Mouse (Mus musculus) megakaryocyte, embryonic 14.5 days (primary cell): ENCODE data around the gene Chl1. TPM values are rescaled to one million over a fixed set of nuclear protein-coding genes. Genes with fewer than 3 reads are reported as not detected.

Source experiments
- H3K27me3 ChIP-seq: replicated peaks from 2 replicates; pipeline ENCODE3; 2012; ENCODE audit warnings: inconsistent platforms
- H3K36me3 ChIP-seq: replicated peaks from 2 replicates; pipeline ENCODE3; 2012; ENCODE audit warnings: low read length, inconsistent platforms, mixed read lengths
- H3K4me1 ChIP-seq: 2 replicates; pipeline ENCODE4 v1.6.1; 2012; ENCODE audit warnings: inconsistent platforms
- H3K4me3 ChIP-seq: replicated peaks from 2 replicates; pipeline ENCODE3; 2012; ENCODE audit warnings: moderate library complexity, mild to moderate bottlenecking, inconsistent platforms
- H3K9me3 ChIP-seq: 2 replicates; pipeline ENCODE4 v1.6.1; 2012; ENCODE audit warnings: inconsistent platforms
- FLI1 ChIP-seq: IDR thresholded peaks from 2 replicates; pipeline ENCODE4 v1.6.1; 2012; ENCODE audit warnings: low read length, inconsistent platforms, mixed read lengths
- GATA1 ChIP-seq: IDR thresholded peaks from 3 replicates; pipeline ENCODE4 v1.6.1; 2012; ENCODE audit warnings: mixed read lengths, low read length, inconsistent platforms, borderline replicate concordance
- polyA plus RNA-seq: library from polyadenylated mRNA; stranded (reverse); fragments of >175 nt; gene quantifications from 2 replicates; pipeline ENCODE4 v1.2.3, GENCODE M21; 2012; ENCODE audit warnings: low replicate concordance; ENCODE audit not compliant: insufficient read depth

Chl1 gene
- polyA plus RNA-seq, 1 experiment = not detected

DNA sequence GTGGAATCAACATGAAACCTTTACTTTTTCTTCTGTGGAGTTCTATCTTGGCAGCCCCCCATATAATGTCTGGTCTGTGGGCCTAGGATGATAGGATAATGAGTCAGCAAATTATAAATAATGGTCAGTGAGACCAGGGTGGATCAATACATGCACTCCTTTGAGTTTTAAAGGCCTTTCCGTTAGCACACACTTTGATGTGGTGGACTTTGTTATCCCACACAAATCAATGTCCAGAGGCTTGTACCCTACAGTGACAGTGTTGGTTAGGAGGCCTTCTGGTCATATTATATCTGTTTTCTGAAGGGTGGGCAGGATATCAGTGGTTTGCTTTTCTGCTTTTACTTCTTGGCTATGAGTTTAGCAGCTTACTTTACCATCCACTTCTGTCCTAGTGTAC lies 62.3 kb downstream of the Chl1 start:
- no peak for TF ChIP-seq GATA1
- TF ChIP-seq FLI1 = no peak
- no peaks in the 10 kb centered on the region for H3K9me3 ChIP-seq
- H3K4me1 ChIP-seq = no peaks in the 10 kb centered on the region; the same call in 1 of the 2 replicates
- no peaks in the 10 kb centered on the region for H3K27me3 ChIP-seq
- H3K4me3 ChIP-seq = no peak overlapping the region
- no peaks in the 10 kb centered on the region for H3K36me3 ChIP-seq

DNA sequence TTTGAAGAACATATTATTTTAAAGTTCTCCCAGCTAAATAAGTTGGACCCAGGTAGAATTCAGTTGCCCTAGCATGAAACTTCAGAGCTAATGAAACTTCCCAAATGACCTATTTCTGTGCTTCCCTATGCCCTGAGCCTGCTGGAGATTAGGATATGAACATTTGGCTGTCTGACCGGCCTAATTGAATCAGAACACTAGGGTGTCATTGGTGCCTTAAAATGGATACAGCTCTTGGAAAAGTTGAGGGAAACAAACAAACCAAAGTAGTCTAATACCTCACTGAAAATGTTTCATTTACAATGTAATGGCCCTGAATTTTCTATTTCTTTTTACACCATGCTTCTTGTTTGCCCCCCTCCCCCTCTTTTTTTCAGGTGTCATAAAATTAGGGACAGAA lies 73.8 kb downstream of the Chl1 start:
- TF ChIP-seq FLI1 (no peak), GATA1 (no peak)
- Histone ChIP-seq H3K9me3 (peaks cover 7% of the 10 kb centered on the region; the same call in 1 of the 2 replicates), H3K27me3 (no peaks in the 10 kb centered on the region), H3K4me3 (no peak overlapping the region), H3K36me3 (no peaks in the 10 kb centered on the region), H3K4me1 (no peaks in the 10 kb centered on the region)

- no peak for TF ChIP-seq FLI1
- Histone ChIP-seq H3K9me3 (peaks cover 7% of the 10 kb centered on the region; the same call in 1 of the 2 replicates), H3K4me1 (no peaks in the 10 kb centered on the region), H3K36me3 (no peaks in the 10 kb centered on the region), H3K27me3 (no peaks in the 10 kb centered on the region), H3K4me3 (no peak overlapping the region)
These were observed 75.3 kb downstream of the Chl1 start for GRCm38 (mm10) chr6:103585667-103586066.

DNA sequence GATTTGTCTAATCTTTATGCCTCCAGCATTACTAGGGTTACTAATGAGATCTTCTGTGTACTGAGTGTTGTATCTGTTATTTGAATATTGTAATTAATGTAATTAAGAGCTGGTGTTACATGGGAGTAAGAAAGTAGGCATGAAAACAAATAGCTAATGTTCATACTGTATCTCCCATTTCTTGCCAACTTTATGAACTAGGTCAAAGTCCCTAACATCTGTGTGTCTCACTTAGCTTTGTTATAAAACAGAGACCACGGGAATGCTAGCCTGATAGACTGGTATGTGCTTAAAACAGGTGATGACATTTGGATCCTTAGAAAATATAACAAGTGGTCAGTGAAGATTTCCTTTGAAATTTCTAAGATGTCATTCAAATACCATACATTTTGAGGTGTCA lies 75.7 kb downstream of the Chl1 start:
- H3K4me3 ChIP-seq = no peak overlapping the region
- TF ChIP-seq GATA1 (no peak), FLI1 (no peak)
- H3K4me1 ChIP-seq = no peaks in the 10 kb centered on the region
- peaks cover 7% of the 10 kb centered on the region; the same call in 1 of the 2 replicates for H3K9me3 ChIP-seq
- H3K27me3 ChIP-seq = no peaks in the 10 kb centered on the region
- no peaks in the 10 kb centered on the region for H3K36me3 ChIP-seq

DNA sequence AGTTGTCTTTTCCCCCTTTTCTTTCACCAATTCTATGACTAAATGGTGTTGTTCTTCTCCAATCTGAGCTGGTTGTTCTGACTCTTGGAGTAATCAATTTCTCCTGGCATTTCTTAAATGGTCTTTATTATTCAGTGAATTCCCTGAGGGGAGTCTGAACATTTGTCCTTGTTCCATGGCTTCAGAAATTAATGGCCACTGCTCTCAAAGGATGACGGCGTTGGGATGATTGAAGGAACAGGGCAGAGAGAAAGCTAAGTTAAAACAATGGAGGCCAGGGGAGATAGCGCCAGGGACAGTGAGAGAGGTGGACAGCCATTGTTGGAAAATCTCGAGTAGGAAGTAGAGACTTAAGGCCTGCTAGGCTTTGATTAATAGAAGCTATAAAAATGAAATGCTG lies 91.7 kb downstream of the Chl1 start:
- Histone ChIP-seq H3K4me1 (no peaks in the 10 kb centered on the region), H3K36me3 (no peaks in the 10 kb centered on the region), H3K9me3 (no peaks in the 10 kb centered on the region), H3K4me3 (no peak overlapping the region), H3K27me3 (no peaks in the 10 kb centered on the region)
- TF ChIP-seq GATA1 (no peak), FLI1 (no peak)

DNA sequence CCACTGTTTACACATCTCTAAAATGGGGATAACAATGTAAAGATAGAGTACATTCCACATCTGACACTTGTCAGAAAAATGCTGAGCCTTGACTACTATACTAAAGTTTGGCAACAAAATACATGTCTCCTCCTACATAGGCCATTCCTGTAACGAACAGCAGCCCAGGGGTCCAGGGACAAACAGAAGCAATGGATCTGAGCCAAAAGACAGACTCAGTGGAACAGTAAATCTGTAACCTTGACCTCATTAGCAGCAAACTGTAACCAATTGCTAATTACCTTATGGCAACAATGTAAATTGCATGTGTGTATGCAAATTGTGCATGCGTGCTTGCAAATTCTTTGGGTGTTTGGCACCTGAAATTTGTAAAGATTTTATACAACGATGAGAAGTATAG lies 100.3 kb downstream of the Chl1 start:
- H3K4me3 ChIP-seq = no peak overlapping the region

DNA sequence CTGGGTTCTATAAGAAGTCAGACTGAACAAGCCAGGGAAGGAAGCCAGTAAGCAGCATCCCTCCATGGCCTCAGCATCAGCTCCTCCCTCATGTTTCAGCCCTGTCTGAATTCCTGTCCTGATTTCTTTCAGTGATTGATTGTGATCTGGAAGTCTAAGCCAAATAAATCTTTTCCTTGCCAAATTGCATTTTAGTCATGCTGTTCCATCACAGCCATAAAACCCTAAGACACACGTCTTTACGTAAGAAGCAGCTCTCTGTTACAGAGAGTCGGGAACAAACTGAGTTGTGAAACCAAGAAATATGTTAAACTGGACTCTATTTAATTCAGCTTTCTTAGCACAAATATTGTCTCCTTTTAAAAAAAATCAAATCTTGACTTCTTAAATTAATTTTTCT lies 102.2 kb downstream of the Chl1 start:
- Histone ChIP-seq H3K4me3 (no peak overlapping the region), H3K27me3 (no peaks in the 10 kb centered on the region), H3K9me3 (no peaks in the 10 kb centered on the region), H3K36me3 (no peaks in the 10 kb centered on the region), H3K4me1 (no peaks in the 10 kb centered on the region)
- TF ChIP-seq FLI1 (no peak), GATA1 (no peak)

More for the DNA sequence above, 100.3 kb downstream of the Chl1 start:
- TF ChIP-seq GATA1 (no peak), FLI1 (no peak)
- no peaks in the 10 kb centered on the region for H3K9me3 ChIP-seq
- no peaks in the 10 kb centered on the region for H3K4me1 ChIP-seq
- H3K36me3 ChIP-seq = no peaks in the 10 kb centered on the region
- no peaks in the 10 kb centered on the region for H3K27me3 ChIP-seq

GRCm38 (mm10) chr6:103613714-103614113 lies 103.3 kb downstream of the Chl1 start:
- H3K4me1 ChIP-seq = no peaks in the 10 kb centered on the region
- no peak overlapping the region for H3K4me3 ChIP-seq
- no peak for TF ChIP-seq FLI1
- TF ChIP-seq GATA1 = no peak
- H3K36me3 ChIP-seq = no peaks in the 10 kb centered on the region
- no peaks in the 10 kb centered on the region for H3K9me3 ChIP-seq
- H3K27me3 ChIP-seq = no peaks in the 10 kb centered on the region

- TF ChIP-seq FLI1 = no peak
- no peaks in the 10 kb centered on the region for H3K27me3 ChIP-seq
- no peaks in the 10 kb centered on the region for H3K36me3 ChIP-seq
- no peaks in the 10 kb centered on the region for H3K9me3 ChIP-seq
- no peak overlapping the region for H3K4me3 ChIP-seq
- no peaks in the 10 kb centered on the region for H3K4me1 ChIP-seq
These were observed 105.7 kb downstream of the Chl1 start for GRCm38 (mm10) chr6:103615924-103616602.

DNA sequence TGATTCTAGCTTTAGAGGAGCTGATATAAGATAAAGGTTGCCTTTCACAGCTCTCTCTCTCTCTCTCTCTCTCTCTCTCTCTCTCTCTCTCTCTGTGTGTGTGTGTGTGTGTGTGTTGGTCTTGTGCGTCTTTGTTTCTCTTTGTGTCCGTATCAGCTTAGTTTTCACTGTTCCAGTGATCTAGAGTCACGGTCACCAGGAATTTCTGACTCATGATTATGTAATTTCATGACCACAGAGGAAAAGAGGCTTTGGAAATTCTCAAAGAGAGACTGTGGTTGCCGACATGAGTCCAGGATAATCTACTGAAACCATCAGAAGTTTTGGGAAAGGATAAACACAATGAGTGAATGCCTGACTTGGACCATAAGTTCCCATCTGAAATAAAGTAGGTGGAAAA lies 110.5 kb downstream of the Chl1 start:
- Histone ChIP-seq H3K9me3 (no peaks in the 10 kb centered on the region), H3K36me3 (no peaks in the 10 kb centered on the region), H3K27me3 (no peaks in the 10 kb centered on the region), H3K4me1 (no peaks in the 10 kb centered on the region), H3K4me3 (no peak overlapping the region)
- TF ChIP-seq FLI1 (no peak), GATA1 (no peak)
